Mouse (Mus musculus) right cerebral cortex, postnatal 4 days (tissue): ENCODE results near the gene Gpc6.

Source experiments
- DNase-seq: peaks from one replicate; pipeline ENCODE4 v3.0.0-alpha.2; 2022

The Gpc6 gene

GRCm38 (mm10) chr14:117495118-117495517 is 570.0 kb downstream of the Gpc6 start:
- DNase-seq: no peak

- DNase-seq: no peak
Measured at GRCm38 (mm10) chr14:117498785-117499184, 573.7 kb downstream of the Gpc6 start.

GRCm38 (mm10) chr14:117499354-117499753 is 574.2 kb downstream of the Gpc6 start:
- DNase-seq: no peak

- DNase-seq: no peak
Measured at GRCm38 (mm10) chr14:117514829-117515228, 589.7 kb downstream of the Gpc6 start.

- DNase-seq: peak; percentile 1
Measured at GRCm38 (mm10) chr14:117519574-117519973, 594.5 kb downstream of the Gpc6 start.

- DNase-seq: no peak
Measured at GRCm38 (mm10) chr14:117520706-117521105, 595.6 kb downstream of the Gpc6 start.

- no peak for DNase-seq
Measured at GRCm38 (mm10) chr14:117525133-117525532, 600.0 kb downstream of the Gpc6 start.

GRCm38 (mm10) chr14:117527053-117527452 is 601.9 kb downstream of the Gpc6 start:
- DNase-seq: no peak

GRCm38 (mm10) chr14:117529439-117529838 is 604.3 kb downstream of the Gpc6 start:
- DNase-seq: no peak

- no peak for DNase-seq
Measured at GRCm38 (mm10) chr14:117552776-117553175, 627.7 kb downstream of the Gpc6 start.

- no peak for DNase-seq
Measured at GRCm38 (mm10) chr14:117556715-117557320, 631.7 kb downstream of the Gpc6 start.

- no peak for DNase-seq
Measured at GRCm38 (mm10) chr14:117562146-117562545, 637.0 kb downstream of the Gpc6 start.

- DNase-seq: no peak
Measured at GRCm38 (mm10) chr14:117569278-117569677, 644.2 kb downstream of the Gpc6 start.

GRCm38 (mm10) chr14:117572213-117572612 is 647.1 kb downstream of the Gpc6 start:
- peak; percentile 46 for DNase-seq

GRCm38 (mm10) chr14:117574216-117574615 is 649.1 kb downstream of the Gpc6 start:
- DNase-seq: no peak

- DNase-seq: no peak
Measured at GRCm38 (mm10) chr14:117581740-117582139, 656.6 kb downstream of the Gpc6 start.

- no peak for DNase-seq
Measured at GRCm38 (mm10) chr14:117599758-117600157, 674.6 kb downstream of the Gpc6 start.

GRCm38 (mm10) chr14:117603837-117604236 is 678.7 kb downstream of the Gpc6 start:
- no peak for DNase-seq

GRCm38 (mm10) chr14:117605750-117606149 is 680.6 kb downstream of the Gpc6 start:
- DNase-seq: no peak

GRCm38 (mm10) chr14:117611113-117611512 is 686.0 kb downstream of the Gpc6 start:
- DNase-seq: no peak

- no peak for DNase-seq
Measured at GRCm38 (mm10) chr14:117625100-117625710, 700.1 kb downstream of the Gpc6 start.

GRCm38 (mm10) chr14:117634238-117634940 is 709.3 kb downstream of the Gpc6 start:
- no peak for DNase-seq

GRCm38 (mm10) chr14:117641853-117642252 is 716.7 kb downstream of the Gpc6 start:
- no peak for DNase-seq

- no peak for DNase-seq
Measured at GRCm38 (mm10) chr14:117643069-117643468, 718.0 kb downstream of the Gpc6 start.
